29 mouse cellular contexts compared by ENCODE assay signal in genomic region chr4:59715531-59715930, GRCm38 (mm10).
DNase-seq lines count a peak whose midpoint lies in the region; ATAC-seq and TF ChIP-seq lines count a peak whose summit lies in the region.
"Had no signal": no experiment of that assay in that cellular context is flagged by ENCODE, and none has a peak within 500 bp of the region (broad histone marks: within the 10 kb centered on the region; RNA-seq: fewer than 3 reads in every experiment).

No protein-coding gene starts in this region.

- no peak overlapping the region for H3K4me3 ChIP-seq in hindbrain, embryonic 14.5 days (replicated peaks; ENCODE audit: low read length)
- no peak overlapping the region for H3K4me3 ChIP-seq in hindbrain, embryonic 12.5 days
- H3K4me3 ChIP-seq in midbrain, embryonic 11.5 days (ENCODE audit: low read depth, low read length) = no peak overlapping the region
- no peak overlapping the region for H3K4me3 ChIP-seq in midbrain, embryonic 13.5 days (replicated peaks)
- no peak overlapping the region for H3K4me3 ChIP-seq in intestine, postnatal 0 days (ENCODE audit: low read depth, low read length)
- H3K4me3 ChIP-seq: embryonic facial prominence, embryonic 13.5 days; gastrocnemius, adult 2 months; hindbrain, embryonic 15.5 days; neural tube, embryonic 12.5 days had no signal

- peaks cover 41% of the 10 kb centered on the region for H3K4me1 ChIP-seq in hindbrain, embryonic 14.5 days (replicated peaks; ENCODE audit: control insufficient read depth, insufficient read depth, low read length)
- peaks cover 38% of the 10 kb centered on the region for H3K4me1 ChIP-seq in hindbrain, embryonic 12.5 days
- H3K4me1 ChIP-seq in midbrain, embryonic 11.5 days (ENCODE audit: control insufficient read depth, insufficient read depth, low read length) = peaks cover 12% of the 10 kb centered on the region
- H3K4me1 ChIP-seq in midbrain, embryonic 13.5 days (replicated peaks) = peaks cover 62% of the 10 kb centered on the region
- H3K4me1 ChIP-seq in intestine, postnatal 0 days (replicated peaks; ENCODE audit: control insufficient read depth, insufficient read depth, low read length) = no peaks in the 10 kb centered on the region

- H3K4me2 ChIP-seq in hindbrain, embryonic 14.5 days (replicated peaks) = no peak overlapping the region
- no peak overlapping the region for H3K4me2 ChIP-seq in hindbrain, embryonic 12.5 days (replicated peaks)
- no peak overlapping the region for H3K4me2 ChIP-seq in midbrain, embryonic 11.5 days
- no peak overlapping the region for H3K4me2 ChIP-seq in midbrain, embryonic 13.5 days (replicated peaks)
- no peak overlapping the region for H3K4me2 ChIP-seq in intestine, postnatal 0 days (replicated peaks; ENCODE audit: low read depth)
- H3K4me2 ChIP-seq: embryonic facial prominence, embryonic 13.5 days; heart, embryonic 11.5 days; hindbrain, embryonic 15.5 days; neural tube, embryonic 12.5 days had no signal

- no peak for ATAC-seq in hindbrain, embryonic 14.5 days (ENCODE audit: low FRiP score)
- no peak for ATAC-seq in hindbrain, embryonic 12.5 days (ENCODE audit: low FRiP score)
- ATAC-seq in midbrain, embryonic 11.5 days (ENCODE audit: low FRiP score) = no peak
- ATAC-seq in midbrain, embryonic 13.5 days = no peak
- no peak for ATAC-seq in intestine, postnatal 0 days
- ATAC-seq: forebrain, embryonic 16.5 days had no signal

- H3K27me3 ChIP-seq in hindbrain, embryonic 14.5 days (ENCODE audit: control insufficient read depth, insufficient read depth, low read length) = no peaks in the 10 kb centered on the region
- no peaks in the 10 kb centered on the region for H3K27me3 ChIP-seq in hindbrain, embryonic 12.5 days
- no peaks in the 10 kb centered on the region for H3K27me3 ChIP-seq in midbrain, embryonic 11.5 days (ENCODE audit: control insufficient read depth, insufficient read depth, low read length)
- no peaks in the 10 kb centered on the region for H3K27me3 ChIP-seq in midbrain, embryonic 13.5 days
- no peaks in the 10 kb centered on the region for H3K27me3 ChIP-seq in intestine, postnatal 0 days (replicated peaks; ENCODE audit: control insufficient read depth, insufficient read depth, low read length)
- H3K27me3 ChIP-seq: embryonic facial prominence, embryonic 13.5 days; hindbrain, embryonic 15.5 days; neural tube, embryonic 12.5 days had no signal

- H3K27ac ChIP-seq in hindbrain, embryonic 14.5 days = peak overlapping the region; percentile 14; the same call in 1 of the 2 replicates
- no peak overlapping the region for H3K27ac ChIP-seq in hindbrain, embryonic 12.5 days
- H3K27ac ChIP-seq in midbrain, embryonic 11.5 days (ENCODE audit: low read depth, low read length) = no peak overlapping the region
- no peak overlapping the region for H3K27ac ChIP-seq in midbrain, embryonic 13.5 days
- H3K27ac ChIP-seq in intestine, postnatal 0 days (ENCODE audit: low read depth, low read length) = no peak overlapping the region
- H3K27ac ChIP-seq: embryonic facial prominence, embryonic 13.5 days; gastrocnemius, adult 2 months; liver, embryonic 14.5 days; macrophage; neural tube, embryonic 12.5 days had no signal

- peaks cover 6% of the 10 kb centered on the region; the same call in 1 of the 2 replicates for H3K36me3 ChIP-seq in hindbrain, embryonic 14.5 days (replicated peaks; ENCODE audit: control insufficient read depth, insufficient read depth)
- H3K36me3 ChIP-seq in hindbrain, embryonic 12.5 days = peaks cover 7% of the 10 kb centered on the region; the same call in 1 of the 2 replicates
- H3K36me3 ChIP-seq in midbrain, embryonic 11.5 days (ENCODE audit: control insufficient read depth, insufficient read depth, low read length) = no peaks in the 10 kb centered on the region
- H3K36me3 ChIP-seq in midbrain, embryonic 13.5 days = peaks cover 9% of the 10 kb centered on the region
- H3K36me3 ChIP-seq in intestine, postnatal 0 days (ENCODE audit: control insufficient read depth, insufficient read depth) = 0 out of 2 replicates have a peak, but pooled peaks cover 6% of the 10 kb centered on the region

- no peak for TF ChIP-seq CTCF in intestine, postnatal 0 days (IDR thresholded peaks at IDR 0.05; ENCODE audit: low read depth)

- WGBS in hindbrain, embryonic 14.5 days = 64% methylated on average over 3 of the region's 3 CpGs
- 76% methylated on average over 3 of the region's 3 CpGs for WGBS in hindbrain, embryonic 12.5 days
- WGBS in midbrain, embryonic 11.5 days = 53% methylated on average over 3 of the region's 3 CpGs
- 55% methylated on average over 3 of the region's 3 CpGs for WGBS in midbrain, embryonic 13.5 days
- whole genome bisulfite sequencing in intestine, postnatal 0 days = 95% methylated on average over 3 of the region's 3 CpGs

- H3K9ac ChIP-seq in hindbrain, embryonic 14.5 days = no peak overlapping the region
- H3K9ac ChIP-seq in hindbrain, embryonic 12.5 days = no peak overlapping the region
- no peak overlapping the region for H3K9ac ChIP-seq in midbrain, embryonic 11.5 days (ENCODE audit: low read length)
- no peak overlapping the region for H3K9ac ChIP-seq in midbrain, embryonic 13.5 days (replicated peaks)
- H3K9ac ChIP-seq in intestine, postnatal 0 days (ENCODE audit: low read depth, low read length) = no peak overlapping the region
- H3K9ac ChIP-seq: embryonic facial prominence, embryonic 13.5 days; hindbrain, embryonic 15.5 days; liver, embryonic 14.5 days; neural tube, embryonic 12.5 days had no signal

- DNase-seq in hindbrain, embryonic 14.5 days (ENCODE audit: low spot score) = peak; percentile 43
- peak; percentile 56 for DNase-seq in midbrain, embryonic 11.5 days (ENCODE audit: low spot score, missing footprints)
- DNase-seq in MN1 (ENCODE audit: low spot score) = peak; percentile 50
- DNase-seq in retina, embryonic 14.5 days (ENCODE audit: low spot score) = peak; percentile 75
- DNase-seq: adrenal gland, postnatal 25 days; cerebellum, adult 18-20 months; cerebellum, postnatal 10 days; gastrocnemius, adult 2 months; gastrocnemius, postnatal 36 days; heart, adult 18-20 months; heart, postnatal 36 days; kidney, postnatal 10 days; liver; lung, adult 2 months; lung, postnatal 10 days; right cerebral cortex, postnatal 25 days; thymus, adult 18-20 months; thymus, postnatal 25 days had no signal

- H3K9me3 ChIP-seq in hindbrain, embryonic 14.5 days (ENCODE audit: control insufficient read depth, low read length) = no peaks in the 10 kb centered on the region
- H3K9me3 ChIP-seq in hindbrain, embryonic 12.5 days (replicated peaks) = no peaks in the 10 kb centered on the region
- H3K9me3 ChIP-seq in midbrain, embryonic 11.5 days (ENCODE audit: control insufficient read depth, low read length) = no peaks in the 10 kb centered on the region
- H3K9me3 ChIP-seq in midbrain, embryonic 13.5 days = no peaks in the 10 kb centered on the region
- no peaks in the 10 kb centered on the region for H3K9me3 ChIP-seq in intestine, postnatal 0 days (ENCODE audit: control insufficient read depth)
- H3K9me3 ChIP-seq: embryonic facial prominence, embryonic 13.5 days; G1E; hindbrain, embryonic 15.5 days; neural tube, embryonic 12.5 days had no signal
